Mouse (Mus musculus): ENCODE results near the gene Ppp3ca. TPM values are rescaled to one million over a fixed set of nuclear protein-coding genes. Genes with fewer than 3 reads are reported as not detected.

Gene Ppp3ca
- total and polyA plus RNA-seq, 2 experiments from 2014 or later = 137 to 177 TPM

GRCm38 (mm10) chr3:136759446-136759845 lies 89.5 kb downstream of the Ppp3ca start:
- Histone ChIP-seq H3K4me1 (ENCODE audit: insufficient read depth, low read length) (0 out of 2 replicates have a peak, but pooled peaks cover 5% of the 10 kb centered on the region), H3K27ac (no peak overlapping the region), H3K4me3 (ENCODE audit: low read length) (no peak overlapping the region), H3K9me3 (ENCODE audit: low read length) (no peaks in the 10 kb centered on the region), H3K27me3 (ENCODE audit: insufficient read depth, low read length) (no peaks in the 10 kb centered on the region), H3K4me2 (ENCODE audit: low read depth, low read length) (no peak overlapping the region), H3K36me3 (ENCODE audit: insufficient read depth, low read length) (no peaks in the 10 kb centered on the region), H3K9ac (replicated peaks; ENCODE audit: low read length) (no peak overlapping the region)
- WGBS = 94% methylated on average over 12 of the region's 12 CpGs
- ATAC-seq (no peak), DNase-seq (ENCODE audit: low spot score) (no peak)
- TF ChIP-seq CTCF (IDR thresholded peaks at IDR 0.05; ENCODE audit: low read depth) = no peak

GRCm38 (mm10) chr3:136761292-136761978 lies 91.5 kb downstream of the Ppp3ca start:
- Histone ChIP-seq H3K4me3 (ENCODE audit: low read length) (no peak overlapping the region), H3K4me1 (ENCODE audit: insufficient read depth, low read length) (no peaks in the 10 kb centered on the region), H3K9me3 (ENCODE audit: low read length) (no peaks in the 10 kb centered on the region), H3K27me3 (ENCODE audit: insufficient read depth, low read length) (no peaks in the 10 kb centered on the region), H3K36me3 (ENCODE audit: insufficient read depth, low read length) (no peaks in the 10 kb centered on the region), H3K4me2 (ENCODE audit: low read depth, low read length) (no peak overlapping the region), H3K9ac (replicated peaks; ENCODE audit: low read length) (no peak overlapping the region), H3K27ac (no peak overlapping the region)
- 81% methylated on average over 7 of the region's 7 CpGs for WGBS
- DNase-seq (ENCODE audit: low spot score) = no peak
- no peak for ATAC-seq
- TF ChIP-seq CTCF (IDR thresholded peaks at IDR 0.05; ENCODE audit: low read depth) = no peak

- DNase-seq (ENCODE audit: low spot score) = no peak
Measured at GRCm38 (mm10) chr3:136761979-136762341, 92.0 kb downstream of the Ppp3ca start.

GRCm38 (mm10) chr3:136763717-136764270 lies 93.9 kb downstream of the Ppp3ca start:
- ATAC-seq (no peak), DNase-seq (ENCODE audit: low spot score) (no peak)
- no peak overlapping the region for H3K4me3 ChIP-seq (ENCODE audit: low read length)
- no peak overlapping the region for H3K27ac ChIP-seq
- no peaks in the 10 kb centered on the region; the same call in 1 of the 2 replicates for H3K4me1 ChIP-seq (ENCODE audit: insufficient read depth, low read length)
- no peaks in the 10 kb centered on the region for H3K27me3 ChIP-seq (ENCODE audit: insufficient read depth, low read length)
- no peak overlapping the region for H3K4me2 ChIP-seq (ENCODE audit: low read depth, low read length)
- 73% methylated on average over 5 of the region's 5 CpGs for WGBS
- no peak overlapping the region for H3K9ac ChIP-seq (replicated peaks; ENCODE audit: low read length)
- no peaks in the 10 kb centered on the region for H3K9me3 ChIP-seq (ENCODE audit: low read length)
- TF ChIP-seq CTCF (IDR thresholded peaks at IDR 0.05; ENCODE audit: low read depth) = no peak
- H3K36me3 ChIP-seq (ENCODE audit: insufficient read depth, low read length) = no peaks in the 10 kb centered on the region

More at GRCm38 (mm10) chr3:136761979-136762341, 92.0 kb downstream of the Ppp3ca start:
- Histone ChIP-seq H3K9ac (replicated peaks; ENCODE audit: low read length) (no peak overlapping the region), H3K4me3 (ENCODE audit: low read length) (no peak overlapping the region), H3K36me3 (ENCODE audit: insufficient read depth, low read length) (no peaks in the 10 kb centered on the region), H3K27me3 (ENCODE audit: insufficient read depth, low read length) (no peaks in the 10 kb centered on the region), H3K4me1 (ENCODE audit: insufficient read depth, low read length) (no peaks in the 10 kb centered on the region), H3K4me2 (ENCODE audit: low read depth, low read length) (no peak overlapping the region), H3K9me3 (ENCODE audit: low read length) (no peaks in the 10 kb centered on the region), H3K27ac (no peak overlapping the region)
- no peak for ATAC-seq
- 88% methylated on average over 1 of the region's 1 CpGs for WGBS
- no peak for TF ChIP-seq CTCF (IDR thresholded peaks at IDR 0.05; ENCODE audit: low read depth)

- TF ChIP-seq CTCF (IDR thresholded peaks at IDR 0.05; ENCODE audit: low read depth) = no peak
- no peak overlapping the region for H3K4me2 ChIP-seq (ENCODE audit: low read depth, low read length)
- no peak for DNase-seq (ENCODE audit: low spot score)
- H3K27me3 ChIP-seq (ENCODE audit: insufficient read depth, low read length) = no peaks in the 10 kb centered on the region
- H3K27ac ChIP-seq = no peak overlapping the region
- no peak overlapping the region for H3K9ac ChIP-seq (replicated peaks; ENCODE audit: low read length)
- H3K4me1 ChIP-seq (ENCODE audit: insufficient read depth, low read length) = no peaks in the 10 kb centered on the region; the same call in 1 of the 2 replicates
- H3K9me3 ChIP-seq (ENCODE audit: low read length) = no peaks in the 10 kb centered on the region
- no peak overlapping the region for H3K4me3 ChIP-seq (ENCODE audit: low read length)
- H3K36me3 ChIP-seq (ENCODE audit: insufficient read depth, low read length) = no peaks in the 10 kb centered on the region
- ATAC-seq = no peak
- WGBS = 50% methylated on average over 2 of the region's 2 CpGs
Measured at GRCm38 (mm10) chr3:136765569-136765968, 95.6 kb downstream of the Ppp3ca start.

- DNase-seq (ENCODE audit: low spot score) (no peak), ATAC-seq (no peak)
- Histone ChIP-seq H3K4me3 (ENCODE audit: low read length) (no peak overlapping the region), H3K36me3 (ENCODE audit: insufficient read depth, low read length) (no peaks in the 10 kb centered on the region), H3K27ac (no peak overlapping the region), H3K9ac (replicated peaks; ENCODE audit: low read length) (no peak overlapping the region), H3K27me3 (ENCODE audit: insufficient read depth, low read length) (no peaks in the 10 kb centered on the region), H3K4me1 (ENCODE audit: insufficient read depth, low read length) (no peaks in the 10 kb centered on the region; the same call in 1 of the 2 replicates), H3K9me3 (ENCODE audit: low read length) (no peaks in the 10 kb centered on the region), H3K4me2 (ENCODE audit: low read depth, low read length) (no peak overlapping the region)
- 96% methylated on average over 5 of the region's 5 CpGs for WGBS
- no peak for TF ChIP-seq CTCF (IDR thresholded peaks at IDR 0.05; ENCODE audit: low read depth)
Measured at GRCm38 (mm10) chr3:136768775-136769485, 99.0 kb downstream of the Ppp3ca start.
